Mouse (Mus musculus): ENCODE data around the gene Des. TPM values are rescaled to one million over a fixed set of nuclear protein-coding genes. Genes with fewer than 3 reads are reported as not detected.

Des gene
- polyA plus RNA-seq, 1 experiment = 0.11 TPM

- Histone ChIP-seq H3K27me3 (replicated peaks) (peaks cover 77% of the 10 kb centered on the region), H3K4me3 (replicated peaks) (no peak overlapping the region), H3K9me3 (no peaks in the 10 kb centered on the region), H3K4me1 (no peaks in the 10 kb centered on the region), H3K36me3 (replicated peaks; ENCODE audit: low read length) (no peaks in the 10 kb centered on the region)
- no peak for TF ChIP-seq FLI1 (IDR thresholded peaks at IDR 0.05; ENCODE audit: low read length)
- no peak for TF ChIP-seq GATA1 (IDR thresholded peaks at IDR 0.05; ENCODE audit: borderline replicate concordance, low read length)
These were observed 9.3 kb downstream of the Des start for GRCm38 (mm10) chr1:75369360-75369983.

GRCm38 (mm10) chr1:75369984-75370660 lies 10.0 kb downstream of the Des start:
- Histone ChIP-seq H3K4me1 (no peaks in the 10 kb centered on the region), H3K36me3 (replicated peaks; ENCODE audit: low read length) (no peaks in the 10 kb centered on the region), H3K27me3 (replicated peaks) (peaks cover 77% of the 10 kb centered on the region), H3K9me3 (no peaks in the 10 kb centered on the region), H3K4me3 (replicated peaks) (no peak overlapping the region)
- TF ChIP-seq FLI1 (IDR thresholded peaks at IDR 0.05; ENCODE audit: low read length) = no peak
- no peak for TF ChIP-seq GATA1 (IDR thresholded peaks at IDR 0.05; ENCODE audit: borderline replicate concordance, low read length)

DNA sequence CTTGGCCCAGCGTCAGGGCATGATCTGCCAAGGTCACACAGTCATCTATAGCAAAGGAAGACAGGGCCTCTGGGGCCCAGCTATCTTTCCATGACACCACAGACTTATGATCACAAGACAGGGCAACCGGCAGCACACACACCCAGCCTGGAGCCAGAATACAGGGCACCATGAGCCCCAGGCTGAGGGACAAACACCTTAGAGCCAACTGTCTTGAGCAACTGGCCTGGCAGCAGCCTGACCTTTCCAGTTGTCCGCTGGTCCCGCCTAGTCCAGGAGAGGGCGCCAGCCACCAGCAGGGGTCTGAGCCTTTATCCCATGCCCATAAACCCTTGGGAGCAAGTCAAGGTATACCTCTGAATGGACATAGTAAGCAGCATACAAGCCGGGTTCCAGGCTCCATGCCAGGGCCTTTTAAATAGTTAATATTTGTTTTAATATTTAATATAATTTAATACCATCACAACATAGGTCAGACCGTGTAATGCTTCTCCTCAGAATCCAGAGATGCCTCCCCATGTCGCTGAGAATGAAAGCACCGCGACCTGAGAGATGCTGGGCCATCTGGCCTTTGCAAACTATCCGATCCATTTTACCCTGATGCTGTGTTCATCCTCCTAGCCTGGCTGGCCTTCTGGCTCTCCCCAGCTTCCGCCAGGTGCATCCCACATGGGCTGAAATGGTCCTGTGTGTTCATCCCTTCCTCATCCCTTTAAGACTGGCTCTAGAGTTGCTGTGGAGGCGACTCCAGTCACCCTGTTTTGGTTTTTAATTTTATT lies 11.4 kb downstream of the Des start:
- Histone ChIP-seq H3K36me3 (replicated peaks; ENCODE audit: low read length) (no peaks in the 10 kb centered on the region), H3K4me1 (no peaks in the 10 kb centered on the region), H3K27me3 (replicated peaks) (peaks cover 80% of the 10 kb centered on the region), H3K9me3 (no peaks in the 10 kb centered on the region), H3K4me3 (replicated peaks) (no peak overlapping the region)
- TF ChIP-seq FLI1 (IDR thresholded peaks at IDR 0.05; ENCODE audit: low read length) (no peak), GATA1 (IDR thresholded peaks at IDR 0.05; ENCODE audit: borderline replicate concordance, low read length) (no peak)

- no peaks in the 10 kb centered on the region for H3K9me3 ChIP-seq
- H3K36me3 ChIP-seq (replicated peaks; ENCODE audit: low read length) = no peaks in the 10 kb centered on the region
- H3K4me1 ChIP-seq = no peaks in the 10 kb centered on the region
- TF ChIP-seq FLI1 (IDR thresholded peaks at IDR 0.05; ENCODE audit: low read length) = no peak
- no peak for TF ChIP-seq GATA1 (IDR thresholded peaks at IDR 0.05; ENCODE audit: borderline replicate concordance, low read length)
- H3K4me3 ChIP-seq (replicated peaks) = no peak overlapping the region
- peaks cover 78% of the 10 kb centered on the region for H3K27me3 ChIP-seq (replicated peaks)
These were observed 12.3 kb downstream of the Des start for GRCm38 (mm10) chr1:75372450-75372849.

DNA sequence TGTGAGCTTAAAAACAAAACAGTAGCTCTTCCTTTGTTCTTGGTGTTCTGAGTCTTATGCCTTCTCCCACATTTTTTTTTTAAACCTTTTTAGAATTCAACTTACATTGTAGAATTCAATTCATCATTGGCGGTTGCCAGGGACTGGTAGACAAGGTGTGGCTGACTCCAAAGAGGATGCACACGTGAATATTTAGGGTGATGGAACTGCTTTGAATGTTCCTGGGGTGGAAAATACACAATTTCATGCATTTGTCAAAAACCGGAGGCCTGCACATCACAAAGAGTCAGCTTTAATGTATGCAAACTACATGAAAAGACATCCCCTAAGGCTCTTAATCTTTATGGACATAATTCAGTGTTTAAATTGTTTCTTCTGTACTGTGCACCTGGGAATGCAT lies 13.1 kb downstream of the Des start:
- Histone ChIP-seq H3K4me1 (no peaks in the 10 kb centered on the region), H3K4me3 (replicated peaks) (no peak overlapping the region), H3K27me3 (replicated peaks) (peaks cover 79% of the 10 kb centered on the region), H3K9me3 (no peaks in the 10 kb centered on the region), H3K36me3 (replicated peaks; ENCODE audit: low read length) (no peaks in the 10 kb centered on the region)
- TF ChIP-seq FLI1 (IDR thresholded peaks at IDR 0.05; ENCODE audit: low read length) = no peak
- no peak for TF ChIP-seq GATA1 (IDR thresholded peaks at IDR 0.05; ENCODE audit: borderline replicate concordance, low read length)

DNA sequence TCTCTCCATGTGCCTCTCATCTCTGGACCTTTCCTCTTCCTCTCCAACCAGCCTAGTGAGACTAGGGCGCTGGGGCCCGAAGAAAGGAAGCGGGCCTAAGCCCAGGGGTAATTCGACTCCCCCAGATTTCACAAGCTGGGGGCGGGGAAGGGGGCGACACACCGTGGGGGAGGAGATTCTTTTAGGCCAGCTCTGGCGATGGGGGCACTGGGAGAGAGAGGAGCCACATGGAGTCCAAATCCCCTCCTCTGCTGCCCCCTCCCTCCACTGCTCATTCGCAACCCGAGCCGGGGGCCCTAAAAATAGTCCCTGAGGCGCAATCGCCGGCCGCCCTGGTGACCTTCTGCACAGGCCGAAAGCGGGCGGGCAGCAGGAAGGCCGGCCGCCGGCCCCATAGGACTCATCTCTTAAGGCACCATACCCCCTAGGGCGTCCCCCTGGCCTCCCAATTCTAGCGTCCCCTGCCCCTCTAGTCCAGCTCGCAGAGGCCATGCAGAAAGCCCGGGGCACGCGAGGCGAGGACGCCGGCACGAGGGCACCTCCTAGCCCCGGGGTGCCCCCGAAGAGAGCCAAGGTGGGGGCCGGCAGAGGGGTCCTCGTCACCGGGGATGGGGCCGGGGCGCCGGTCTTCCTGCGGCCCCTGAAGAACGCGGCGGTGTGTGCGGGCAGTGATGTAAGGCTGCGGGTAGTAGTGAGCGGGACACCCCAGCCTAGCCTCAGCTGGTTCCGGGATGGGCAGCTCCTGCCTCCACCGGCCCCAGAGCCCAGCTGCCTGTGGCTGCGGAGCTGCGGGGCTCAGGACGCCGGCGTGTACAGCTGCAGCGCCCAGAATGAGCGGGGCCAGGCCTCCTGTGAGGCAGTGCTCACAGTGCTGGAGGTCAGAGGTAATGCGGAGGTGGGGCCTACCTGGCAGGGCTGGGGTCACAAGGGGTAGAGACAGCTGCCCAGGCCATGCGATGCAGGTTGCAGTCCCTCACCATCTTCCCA lies 15.1 kb downstream of the Des start, which contains the start of gene Speg:
Gene Speg, plus strand, starts transcription at position 348 of the 987 bp plus-strand sequence.
- Histone ChIP-seq H3K27me3 (replicated peaks) (peaks cover 84% of the 10 kb centered on the region), H3K4me1 (no peaks in the 10 kb centered on the region), H3K9me3 (no peaks in the 10 kb centered on the region), H3K4me3 (replicated peaks) (no peak within 1 kb of the TSS), H3K36me3 (replicated peaks; ENCODE audit: low read length) (no peaks in the 10 kb centered on the region)
- TF ChIP-seq GATA1 (IDR thresholded peaks at IDR 0.05; ENCODE audit: borderline replicate concordance, low read length) (no peak), FLI1 (IDR thresholded peaks at IDR 0.05; ENCODE audit: low read length) (no peak)

GRCm38 (mm10) chr1:75379196-75379595 lies 19.1 kb downstream of the Des start:
- Histone ChIP-seq H3K36me3 (replicated peaks; ENCODE audit: low read length) (no peaks in the 10 kb centered on the region), H3K4me1 (peaks cover 16% of the 10 kb centered on the region), H3K4me3 (replicated peaks) (no peak overlapping the region), H3K9me3 (no peaks in the 10 kb centered on the region), H3K27me3 (replicated peaks) (peaks cover 95% of the 10 kb centered on the region)
- no peak for TF ChIP-seq FLI1 (IDR thresholded peaks at IDR 0.05; ENCODE audit: low read length)
- no peak for TF ChIP-seq GATA1 (IDR thresholded peaks at IDR 0.05; ENCODE audit: borderline replicate concordance, low read length)

GRCm38 (mm10) chr1:75379931-75380330 lies 19.8 kb downstream of the Des start:
- no peaks in the 10 kb centered on the region for H3K36me3 ChIP-seq (replicated peaks; ENCODE audit: low read length)
- peaks cover 95% of the 10 kb centered on the region for H3K27me3 ChIP-seq (replicated peaks)
- no peaks in the 10 kb centered on the region for H3K9me3 ChIP-seq
- H3K4me1 ChIP-seq = peaks cover 16% of the 10 kb centered on the region
- TF ChIP-seq FLI1 (IDR thresholded peaks at IDR 0.05; ENCODE audit: low read length) = no peak
- no peak for TF ChIP-seq GATA1 (IDR thresholded peaks at IDR 0.05; ENCODE audit: borderline replicate concordance, low read length)
- H3K4me3 ChIP-seq (replicated peaks) = no peak overlapping the region

DNA sequence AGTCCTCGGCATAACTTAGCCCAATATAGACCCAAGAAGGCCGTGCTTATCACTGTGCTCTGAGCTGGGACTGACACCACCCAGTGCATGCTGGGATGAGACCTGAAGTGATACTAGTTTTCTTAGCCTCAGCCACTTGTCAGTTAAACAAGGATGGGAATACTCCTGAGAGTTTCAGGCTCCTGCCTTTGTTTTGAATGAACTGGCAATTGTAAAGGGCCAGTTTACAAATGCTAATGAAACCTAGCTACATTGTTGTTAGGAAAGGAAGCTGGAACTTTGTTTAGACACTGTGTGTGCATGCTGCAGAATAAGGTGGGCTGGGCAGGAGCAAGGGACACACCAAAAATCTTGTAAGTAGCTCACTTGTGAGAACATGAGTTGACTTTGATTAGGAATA lies 20.8 kb downstream of the Des start:
- Histone ChIP-seq H3K4me1 (peaks cover 17% of the 10 kb centered on the region), H3K27me3 (replicated peaks) (peaks cover 95% of the 10 kb centered on the region), H3K4me3 (replicated peaks) (no peak overlapping the region), H3K9me3 (no peaks in the 10 kb centered on the region), H3K36me3 (replicated peaks; ENCODE audit: low read length) (no peaks in the 10 kb centered on the region)
- no peak for TF ChIP-seq GATA1 (IDR thresholded peaks at IDR 0.05; ENCODE audit: borderline replicate concordance, low read length)
- no peak for TF ChIP-seq FLI1 (IDR thresholded peaks at IDR 0.05; ENCODE audit: low read length)

Measured in megakaryocyte, embryonic 14.5 days (primary cell).